Mouse (Mus musculus) erythroblast, embryonic 14.5 days (primary cell): ENCODE measurements around the gene Camk2d.

Experiments used
- GATA1 ChIP-seq: IDR thresholded peaks from 2 replicates; pipeline ENCODE4 v1.6.1; 2012; ENCODE audit warnings: low read length, inconsistent platforms, mixed read lengths
- TAL1 ChIP-seq: IDR thresholded peaks from 3 replicates; pipeline ENCODE4 v1.6.1; 2012; ENCODE audit warnings: low read length, inconsistent platforms, mixed read lengths

- TF ChIP-seq GATA1 (no peak), TAL1 (no peak)
Measured at GRCm38 (mm10) chr3:126670413-126670812, 74.3 kb downstream of the Camk2d start.
